Mouse (Mus musculus): ENCODE results near the gene Gm15517. TPM values are rescaled to one million over a fixed set of nuclear protein-coding genes. Genes with fewer than 3 reads are reported as not detected.
"Not testable (repeated sequence)": the region's sequence is repeated elsewhere in the genome, so short reads cannot be mapped to it uniquely, and the experiment has no call there.

Gm15517 gene
- total RNA-seq (2014; fragmentation: Nextera tagmentation) (not detected in 2 replicates), total RNA-seq (2017) (not detected in 2 replicates)

DNA sequence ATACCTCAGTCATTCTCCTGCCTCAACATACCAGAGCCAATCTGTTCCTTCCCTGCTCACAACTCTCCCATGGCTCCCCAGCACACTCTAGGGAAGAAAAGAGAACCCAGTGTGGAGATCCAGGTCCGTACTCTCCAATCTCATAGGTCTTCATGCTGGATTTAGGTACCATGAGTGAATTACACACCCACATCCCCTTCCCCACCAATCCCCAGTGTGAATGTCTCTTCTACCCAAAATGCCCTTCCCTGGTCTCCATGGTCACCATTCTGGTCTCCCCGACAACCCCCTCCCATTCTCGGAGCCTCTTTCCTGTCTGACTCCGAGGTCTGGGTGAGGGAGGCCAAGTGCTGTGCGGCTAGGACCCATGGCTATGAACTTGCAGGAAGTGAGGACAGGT lies at the start of gene Gm15517:
Gene Gm15517, plus strand, starts transcription at position 301 of the 400 bp plus-strand sequence.
- ATAC-seq (replicated peaks; ENCODE audit: low FRiP score, low TSS enrichment, poor library complexity, severe bottlenecking) = no peak

DNA sequence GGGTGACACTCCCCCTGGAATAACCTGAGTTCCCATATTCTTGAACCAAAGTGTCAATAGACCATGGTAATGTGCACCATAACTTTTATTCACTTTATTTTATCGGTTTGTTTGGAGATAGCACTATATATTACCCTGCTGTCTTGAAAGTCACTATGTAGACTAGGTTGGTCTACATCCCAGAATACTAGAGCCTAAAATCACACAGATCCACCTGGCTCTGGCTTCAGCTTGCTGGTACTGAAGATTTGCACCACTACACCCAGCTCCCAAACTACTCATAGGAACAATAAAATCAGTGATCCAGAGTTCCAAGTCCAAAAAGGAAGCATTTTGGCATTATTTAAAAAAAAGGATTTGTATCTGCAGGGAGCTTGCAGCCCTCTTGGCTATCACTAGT lies 45.6 kb upstream of the Gm15517 start, which contains the start of gene Klk1b5:
Gene Klk1b5, plus strand, starts transcription at position 301 of the 400 bp plus-strand sequence.
- ATAC-seq (replicated peaks; ENCODE audit: low FRiP score, low TSS enrichment, poor library complexity, severe bottlenecking) = no peak

DNA sequence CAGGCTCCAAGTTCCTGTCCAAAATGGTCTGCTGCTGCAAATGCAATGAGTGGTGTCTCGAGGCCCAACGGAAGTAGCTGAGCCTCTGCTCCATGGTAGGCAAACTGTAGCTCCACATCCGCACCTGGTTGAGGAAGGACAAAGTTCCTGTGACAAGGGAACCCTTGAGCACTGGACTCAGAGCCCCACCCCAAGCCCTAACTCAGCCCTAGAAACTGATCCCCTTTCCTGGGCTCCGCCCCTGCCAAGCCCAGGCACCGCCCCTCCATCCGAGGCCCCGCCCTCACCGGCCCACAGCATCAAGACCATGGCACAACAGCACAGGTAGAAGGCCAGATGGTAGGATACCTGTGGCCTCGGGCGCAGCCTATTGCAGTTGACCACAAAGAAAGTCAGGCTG lies 39.6 kb upstream of the Gm15517 start:
- ATAC-seq (replicated peaks; ENCODE audit: low FRiP score, low TSS enrichment, poor library complexity, severe bottlenecking) = not testable (repeated sequence)

DNA sequence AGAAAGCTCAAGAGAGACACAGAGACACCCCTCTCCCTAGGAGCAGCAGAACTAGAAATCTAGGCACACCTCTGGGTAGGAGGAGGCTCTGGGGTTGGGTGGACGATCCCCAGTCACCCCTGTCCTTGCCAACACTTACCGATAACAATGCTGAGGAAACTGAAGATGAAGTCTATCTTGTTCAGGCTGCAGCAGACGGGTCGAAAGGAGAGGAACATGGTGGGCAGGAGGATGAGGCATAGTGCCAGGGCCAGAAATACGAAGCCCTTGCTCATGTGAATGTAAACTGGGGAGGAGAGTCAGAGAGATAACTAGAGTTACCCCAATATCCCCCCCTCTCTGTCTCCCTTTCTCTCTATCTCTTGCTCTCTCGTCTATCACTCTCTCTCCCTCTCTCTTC lies 38.9 kb upstream of the Gm15517 start:
- ATAC-seq (replicated peaks; ENCODE audit: low FRiP score, low TSS enrichment, poor library complexity, severe bottlenecking) = not testable (repeated sequence)

DNA sequence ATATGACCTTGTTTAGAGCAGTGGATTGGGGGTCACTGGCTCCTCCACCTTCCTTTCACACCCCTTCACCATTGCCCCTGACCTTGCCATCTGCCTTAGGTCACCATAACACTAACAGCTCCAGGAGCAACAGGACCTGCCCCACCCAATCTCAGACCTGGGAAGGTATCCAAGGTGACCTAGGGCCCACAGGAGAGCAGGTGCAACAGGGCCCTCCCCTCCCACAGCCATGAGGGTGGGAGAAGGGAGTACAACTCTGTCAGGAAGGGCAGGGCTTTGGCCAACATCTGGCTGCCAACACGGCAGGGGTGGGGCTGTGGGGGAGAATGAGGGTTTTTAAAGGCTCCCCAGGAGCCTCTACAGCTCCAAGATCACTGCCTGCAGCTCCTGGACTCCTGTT lies 36.2 kb upstream of the Gm15517 start, which contains the start of gene Klk1:
Gene Klk1, plus strand, starts transcription at position 285 of the 400 bp plus-strand sequence.
- no peak for ATAC-seq (replicated peaks; ENCODE audit: low FRiP score, low TSS enrichment, poor library complexity, severe bottlenecking)

DNA sequence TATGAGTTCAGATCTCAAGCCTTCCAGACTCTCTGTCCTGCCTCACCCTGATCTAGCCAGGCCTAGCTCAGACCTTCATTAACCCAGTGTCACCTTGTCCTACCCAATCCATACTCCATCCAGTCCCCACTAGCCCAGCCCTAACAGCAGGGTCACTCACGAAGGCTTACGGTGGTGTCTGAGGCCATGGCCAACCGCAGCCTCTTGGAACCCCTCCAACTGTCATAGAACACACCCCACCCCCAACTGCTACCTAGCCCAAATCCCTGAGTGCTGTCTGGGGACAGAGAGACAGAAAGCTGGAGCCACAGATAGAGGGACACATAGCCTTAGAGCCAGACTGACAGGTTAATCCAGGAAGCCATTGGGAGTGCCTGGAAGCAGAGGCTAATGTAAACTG lies 25.3 kb upstream of the Gm15517 start, which contains the start of gene Gm36864:
Gene Gm36864, plus strand, starts transcription at position 269 of the 400 bp plus-strand sequence.
- no peak for ATAC-seq (replicated peaks; ENCODE audit: low FRiP score, low TSS enrichment, poor library complexity, severe bottlenecking)

DNA sequence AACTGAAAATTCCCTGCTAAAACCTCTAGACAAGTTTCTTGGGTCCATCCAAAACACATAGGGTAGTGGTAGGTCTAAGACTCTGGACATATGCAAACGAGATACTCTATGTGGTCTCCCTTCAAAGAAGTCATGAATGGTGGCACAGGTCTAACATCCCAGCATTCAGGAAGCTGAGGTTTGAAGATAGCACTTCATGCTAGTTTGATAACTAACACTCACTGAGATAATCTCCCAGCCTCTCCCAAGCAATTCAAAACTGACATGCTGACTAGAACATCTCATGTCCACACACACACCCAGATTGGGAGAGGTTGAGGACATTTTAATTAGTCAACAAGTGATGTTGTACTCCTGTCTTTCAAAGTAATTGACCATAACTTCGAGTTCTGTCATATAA lies 21.3 kb upstream of the Gm15517 start:
- ATAC-seq (replicated peaks; ENCODE audit: low FRiP score, low TSS enrichment, poor library complexity, severe bottlenecking) = no peak

DNA sequence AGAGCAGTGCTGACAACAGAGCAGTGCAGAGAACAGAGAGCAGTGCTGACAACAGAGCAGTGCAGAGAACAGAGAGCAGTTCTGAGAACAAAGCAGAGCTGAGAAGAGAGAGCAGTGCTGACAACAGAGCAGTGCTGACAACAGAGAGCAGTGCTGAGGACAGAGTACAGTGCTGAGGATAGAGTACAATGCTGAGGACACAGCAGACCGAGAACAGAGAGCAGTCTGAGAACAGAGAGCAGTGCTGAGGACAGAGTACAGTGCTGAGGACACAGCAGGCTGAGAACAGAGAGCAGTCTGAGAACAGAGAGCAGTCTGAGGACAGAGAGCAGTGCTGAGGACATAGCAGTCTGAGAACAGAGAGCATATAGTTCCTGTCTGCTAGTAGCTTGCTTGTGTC lies 20.5 kb upstream of the Gm15517 start:
- ATAC-seq (replicated peaks; ENCODE audit: low FRiP score, low TSS enrichment, poor library complexity, severe bottlenecking) = peak; percentile 40; the same call in 1 of the 2 replicates

DNA sequence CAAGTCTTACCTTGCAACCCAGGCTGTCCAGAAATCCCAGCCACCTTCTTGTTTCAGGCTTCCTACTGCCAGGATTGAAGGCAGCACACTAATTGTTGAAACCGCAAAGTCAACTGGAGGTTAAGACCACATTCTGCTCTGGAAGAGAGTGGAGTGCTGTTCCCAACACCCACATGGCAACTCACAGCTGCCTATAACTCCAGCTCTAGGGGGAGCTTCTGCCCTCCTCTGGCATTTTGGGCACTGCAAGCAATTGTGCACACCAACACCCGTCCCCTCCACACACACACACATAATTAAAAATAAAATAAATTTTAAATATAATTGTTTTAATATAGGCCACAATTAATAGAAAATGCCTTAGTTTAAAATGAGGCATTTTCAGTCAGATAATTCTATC lies 20.1 kb upstream of the Gm15517 start:
- ATAC-seq (replicated peaks; ENCODE audit: low FRiP score, low TSS enrichment, poor library complexity, severe bottlenecking) = no peak

DNA sequence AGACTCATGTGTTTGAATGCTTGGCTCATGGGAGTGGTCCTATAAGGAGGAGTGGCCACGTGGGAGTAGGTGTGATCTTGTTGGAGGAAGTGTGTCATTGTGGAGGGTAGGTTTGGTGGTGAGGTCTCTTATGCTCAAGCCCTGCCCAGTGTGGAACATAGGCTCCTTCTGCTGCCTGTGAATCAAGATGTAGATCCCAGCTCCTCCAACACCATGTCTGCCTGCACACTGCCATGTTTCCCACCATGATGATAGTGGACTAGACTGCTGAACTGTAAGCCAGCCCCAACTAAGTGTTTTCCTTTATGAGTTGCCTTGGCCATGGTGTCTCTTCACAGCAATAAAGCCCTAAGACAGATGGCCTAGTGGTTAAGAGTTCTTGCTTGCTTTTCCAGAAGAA lies 17.2 kb upstream of the Gm15517 start:
- no peak for ATAC-seq (replicated peaks; ENCODE audit: low FRiP score, low TSS enrichment, poor library complexity, severe bottlenecking)

DNA sequence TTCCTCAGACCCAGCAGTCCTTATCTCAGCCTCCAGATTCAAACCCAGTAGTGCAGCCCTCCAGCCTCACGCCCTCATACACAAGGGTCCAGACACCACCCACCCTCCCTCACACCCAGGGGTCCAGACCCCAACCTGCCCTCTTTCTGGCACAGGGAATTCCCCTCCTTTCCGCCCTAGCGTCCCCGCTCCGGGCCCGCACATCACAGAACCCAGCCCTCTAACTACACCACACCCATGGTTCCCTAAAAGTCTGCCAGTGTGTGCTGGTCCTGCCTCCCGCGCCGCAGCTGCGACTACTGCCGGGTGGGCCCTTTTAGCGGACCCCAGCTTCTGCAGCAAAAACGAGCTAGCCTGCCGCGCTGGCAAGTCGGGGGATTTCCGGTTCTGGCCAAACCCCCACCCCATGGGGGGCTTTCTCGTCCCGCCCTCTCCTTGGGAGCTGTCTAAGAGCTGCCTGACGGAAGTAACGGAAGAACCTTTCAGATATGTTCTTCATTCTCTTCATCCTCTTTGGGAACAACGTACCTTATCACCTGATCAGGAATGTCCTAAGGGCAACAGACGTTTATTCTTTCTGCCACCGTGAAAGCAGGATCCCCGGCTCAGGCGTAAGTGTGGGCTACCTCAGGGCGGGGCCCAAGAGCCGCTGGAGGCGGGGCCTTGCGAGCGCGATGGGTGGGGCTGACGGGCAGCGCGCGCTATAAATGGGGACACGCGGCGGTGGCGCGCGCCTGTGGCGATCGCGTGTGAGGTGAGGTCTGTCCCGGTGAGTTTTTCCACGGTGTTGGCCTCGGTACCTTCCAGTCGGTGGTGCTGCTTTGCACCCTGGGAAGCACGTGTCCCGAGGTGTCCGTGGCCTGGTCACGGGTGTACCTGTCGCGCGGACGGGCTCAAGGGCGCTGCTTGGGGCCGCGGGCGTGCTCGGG lies 14.9 kb upstream of the Gm15517 start, which contains the start of the genes 1700028J19Rik and 2410002F23Rik:
Gene 1700028J19Rik, minus strand, starts transcription at position 641 of the 929 bp plus-strand sequence.
Gene 2410002F23Rik, plus strand, starts transcription at position 668 of the 929 bp plus-strand sequence.
- ATAC-seq (replicated peaks; ENCODE audit: low FRiP score, low TSS enrichment, poor library complexity, severe bottlenecking) = peak; percentile 78

DNA sequence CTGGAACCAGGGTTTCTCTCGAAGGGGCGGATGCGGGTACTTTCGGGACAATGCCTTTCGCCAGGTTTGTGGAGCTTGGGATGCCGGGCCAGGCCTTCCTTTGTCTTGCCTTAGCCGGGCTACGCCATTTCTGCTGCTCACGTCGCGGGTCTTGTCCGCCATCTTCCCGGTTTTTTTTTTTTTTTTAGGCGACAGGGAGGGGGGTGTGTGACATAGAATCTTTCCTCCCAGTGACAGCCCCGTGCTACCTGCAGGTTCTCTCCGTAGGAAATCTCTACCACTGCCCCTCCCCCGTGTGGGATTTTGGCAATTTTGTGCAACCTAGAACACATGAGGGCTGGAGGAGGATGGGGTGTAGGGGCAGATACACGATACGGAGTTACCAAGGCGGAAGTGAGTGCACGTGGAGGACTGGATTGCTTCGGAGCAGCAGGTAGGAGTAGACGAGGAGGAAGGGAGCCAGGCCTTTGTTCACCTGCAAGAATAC lies 14.2 kb upstream of the Gm15517 start:
- peak; percentile 38 for ATAC-seq (replicated peaks; ENCODE audit: low FRiP score, low TSS enrichment, poor library complexity, severe bottlenecking)

DNA sequence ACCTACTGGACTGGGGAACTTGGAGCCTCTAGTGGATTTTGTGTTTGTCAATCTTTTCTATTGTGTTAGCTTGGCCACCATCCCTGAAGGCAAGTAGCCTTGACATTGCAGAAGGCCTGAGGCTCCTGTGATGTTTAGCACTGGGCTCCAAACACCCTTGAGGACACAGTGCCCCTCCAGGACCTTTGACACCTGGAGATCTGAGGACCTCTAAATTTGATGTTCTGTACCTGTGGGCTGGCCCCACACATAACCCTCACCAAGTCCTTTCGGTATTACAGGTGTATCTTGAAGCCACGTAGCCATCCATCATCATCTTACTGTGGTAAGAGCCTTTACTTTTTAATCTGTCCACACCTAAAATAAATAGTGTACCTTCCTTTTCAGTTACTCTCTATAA lies 13.3 kb upstream of the Gm15517 start:
- ATAC-seq (replicated peaks; ENCODE audit: low FRiP score, low TSS enrichment, poor library complexity, severe bottlenecking) = no peak

DNA sequence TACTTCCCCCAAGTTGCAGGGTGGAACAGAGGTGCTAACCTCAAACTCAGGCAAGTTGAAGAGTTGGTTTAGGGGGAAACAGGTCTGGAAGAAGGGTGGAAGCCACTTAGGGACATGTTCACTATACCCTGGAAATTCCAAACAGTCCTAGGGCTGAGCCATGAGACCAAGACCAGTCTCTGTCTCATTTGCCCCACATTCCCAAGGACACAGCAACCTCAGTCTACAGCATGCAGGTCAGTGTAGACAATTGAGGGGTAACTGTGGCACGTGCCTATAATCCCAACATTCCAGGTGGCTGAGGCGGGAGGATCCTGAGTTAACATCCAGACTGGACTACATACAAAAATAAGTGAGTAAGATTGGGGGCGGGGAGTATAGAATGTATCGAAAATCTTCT lies 12.0 kb upstream of the Gm15517 start:
- ATAC-seq (replicated peaks; ENCODE audit: low FRiP score, low TSS enrichment, poor library complexity, severe bottlenecking) = no peak

DNA sequence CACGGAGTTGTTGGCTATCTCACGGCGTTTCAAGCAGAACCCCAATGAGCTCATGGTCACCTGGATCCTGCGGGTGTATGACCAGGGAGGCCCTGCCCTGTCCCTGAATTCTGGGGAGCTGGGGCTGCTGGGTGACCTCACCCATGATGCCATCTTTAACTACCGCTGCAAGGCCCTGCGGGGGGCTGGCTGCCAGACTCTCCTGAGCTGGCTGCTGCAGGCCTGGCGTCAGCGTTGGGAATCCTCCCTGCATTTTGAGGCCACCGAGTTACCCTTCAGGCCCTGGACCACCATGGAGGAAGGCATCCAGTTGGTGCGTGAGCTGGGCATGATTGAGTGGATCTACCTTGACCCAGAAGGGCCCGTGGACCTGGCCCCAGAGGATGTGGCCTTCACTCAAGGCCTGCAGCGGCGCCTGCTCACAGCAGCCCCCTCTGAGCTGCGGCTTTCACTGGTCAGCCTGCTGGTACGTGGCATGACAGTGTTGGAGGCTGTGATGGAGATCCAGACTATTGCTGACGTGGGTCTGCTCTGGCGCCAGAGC lies 10.4 kb upstream of the Gm15517 start:
- ATAC-seq (replicated peaks; ENCODE audit: low FRiP score, low TSS enrichment, poor library complexity, severe bottlenecking) = not testable (repeated sequence)

DNA sequence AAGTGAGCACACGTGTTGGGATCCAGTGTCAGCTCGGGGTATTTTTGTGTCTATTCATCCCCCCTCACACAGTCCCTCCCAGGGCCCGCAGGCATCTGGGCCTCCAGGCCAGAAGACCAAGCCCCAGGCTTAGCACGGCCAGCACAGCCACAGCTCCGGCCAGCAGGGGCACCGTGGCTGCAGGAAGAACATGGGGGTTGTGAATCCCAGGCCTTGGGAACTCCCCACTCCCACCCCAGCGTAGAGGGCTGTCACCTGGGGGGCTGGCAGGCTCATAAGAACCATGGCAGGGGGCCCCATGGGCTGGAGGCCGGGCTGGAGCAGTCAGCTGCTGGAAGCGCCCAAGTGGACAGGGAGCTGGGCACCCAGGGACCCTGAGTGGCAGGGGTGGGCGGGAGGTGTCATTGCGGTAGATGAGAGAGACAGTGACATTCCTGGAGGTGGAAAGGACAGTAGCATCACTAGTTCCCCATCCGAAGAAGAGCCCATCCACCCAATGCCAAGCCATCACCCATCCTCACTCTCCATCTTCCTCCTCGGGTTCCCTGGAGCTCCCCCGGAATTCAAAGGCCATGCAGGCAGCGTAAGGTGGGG lies 8.1 kb upstream of the Gm15517 start:
- ATAC-seq (replicated peaks; ENCODE audit: low FRiP score, low TSS enrichment, poor library complexity, severe bottlenecking) = no peak

DNA sequence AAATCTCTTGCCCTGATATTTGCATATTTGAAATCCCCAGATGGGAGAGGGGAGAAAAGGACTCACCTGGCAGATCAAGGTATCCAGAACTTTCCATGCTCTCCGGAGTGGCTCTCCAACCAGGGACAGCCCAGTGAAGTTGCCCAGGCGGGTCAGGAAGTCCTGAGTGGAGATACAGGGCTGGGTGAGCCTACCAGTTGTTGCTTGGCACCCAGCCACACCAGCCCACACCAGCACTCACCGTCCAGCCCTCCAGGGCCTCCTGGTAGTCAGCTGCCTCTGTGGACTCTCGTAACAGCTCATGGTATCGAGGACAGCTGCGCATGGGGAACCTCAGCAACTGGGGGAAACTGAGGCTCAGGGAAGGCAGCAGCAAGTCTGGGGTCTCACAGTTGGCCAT lies 6.3 kb upstream of the Gm15517 start:
- no peak for ATAC-seq (replicated peaks; ENCODE audit: low FRiP score, low TSS enrichment, poor library complexity, severe bottlenecking)

DNA sequence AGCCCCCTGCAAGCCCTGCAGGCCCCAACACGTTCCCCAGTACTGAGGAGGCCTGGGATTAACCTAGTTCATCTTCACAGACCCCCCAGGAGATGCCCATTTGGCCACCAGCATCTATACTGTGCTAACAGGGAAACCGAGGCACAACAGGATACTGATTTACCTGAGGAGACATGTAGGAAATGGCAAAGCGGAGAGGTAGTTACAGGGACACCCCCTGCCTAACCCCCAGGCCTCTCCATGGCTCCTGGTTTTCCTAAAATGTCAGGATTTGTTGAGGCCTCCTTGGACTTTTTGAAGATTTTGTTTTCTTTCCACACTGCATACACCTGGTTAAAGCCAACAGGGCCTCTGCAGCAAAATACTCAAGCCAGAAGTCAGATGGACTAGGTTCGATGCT lies 4.0 kb upstream of the Gm15517 start, which contains the start of gene Acp4:
Gene Acp4, minus strand, starts transcription at position 101 of the 400 bp plus-strand sequence.
- ATAC-seq (replicated peaks; ENCODE audit: low FRiP score, low TSS enrichment, poor library complexity, severe bottlenecking) = no peak

DNA sequence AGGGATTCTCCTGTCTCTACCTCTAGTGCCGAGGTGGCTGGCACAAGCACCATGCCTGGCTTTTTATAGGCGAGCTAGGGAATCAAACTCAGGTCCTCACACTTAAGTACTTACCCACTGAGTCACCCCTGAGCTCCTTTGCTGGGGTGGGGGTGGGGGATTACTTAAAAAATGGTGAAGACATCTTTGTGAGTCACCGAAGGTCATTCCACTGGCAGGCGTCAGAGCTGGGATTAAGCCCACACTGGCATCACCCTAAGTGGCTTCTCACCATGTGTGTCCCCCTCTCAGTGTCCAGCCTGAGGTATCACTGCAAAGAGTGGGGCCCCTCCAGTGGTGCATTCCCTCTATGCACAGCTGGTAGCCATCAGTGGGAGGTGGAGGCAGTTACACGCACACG lies 837 bp upstream of the Gm15517 start:
- no peak for ATAC-seq (replicated peaks; ENCODE audit: low FRiP score, low TSS enrichment, poor library complexity, severe bottlenecking)

Measured in megakaryocyte-erythroid progenitor cell, adult 5-6 weeks (primary cell).